Mouse (Mus musculus): ENCODE measurements around the gene S100a6. TPM values are rescaled to one million over a fixed set of nuclear protein-coding genes. Genes with fewer than 3 reads are reported as not detected.
A peak's percentile ranks its signal among the peaks of the same experiment; 100 is the strongest.

The S100a6 gene
- polyA plus RNA-seq (2014; fragmentation: Nextera tagmentation; extraction: Ambion mirVana) = 418 and 466 TPM in 2 replicates

- H3K9me3 ChIP-seq (ENCODE audit: control insufficient read depth, low read depth, low read length) = no peaks in the 10 kb centered on the region; the same call in 1 of the 2 replicates
- H3K4me1 ChIP-seq (ENCODE audit: control insufficient read depth, insufficient read depth, low read length) = peaks cover 16% of the 10 kb centered on the region; the same call in 1 of the 2 replicates
- H3K27ac ChIP-seq (ENCODE audit: low read length) = peak within 1 kb of the TSS; percentile 21; the same call in 1 of the 2 replicates
- peak; percentile 70 for ATAC-seq (ENCODE audit: insufficient number of reproducible peaks, insufficient read depth, low FRiP score, low read depth)
- H3K9ac ChIP-seq (replicated peaks; ENCODE audit: low read depth, low read length) = 0 out of 2 replicates have a peak within 1 kb of the TSS, but pooled peaks have one; percentile 25
- 1% methylated on average over 23 of the region's 23 CpGs for WGBS
- peak within 1 kb of the TSS; percentile 35 for H3K4me3 ChIP-seq (ENCODE audit: low read depth, low read length)
- H3K36me3 ChIP-seq (ENCODE audit: control insufficient read depth, insufficient read depth, low read length) = no peaks in the 10 kb centered on the region
- peak within 1 kb of the TSS; percentile 69 for H3K4me2 ChIP-seq (replicated peaks; ENCODE audit: low read depth, low read length)
- H3K27me3 ChIP-seq (ENCODE audit: control insufficient read depth, insufficient read depth, low read length) = no peaks in the 10 kb centered on the region
These were observed at the start of gene S100a6 for GRCm38 (mm10) chr3:90612728-90613291. S100a6 (plus strand) TSS chr3:90612882.

GRCm38 (mm10) chr3:90574691-90575090 lies 38.0 kb upstream of the S100a6 start:
- H3K4me2 ChIP-seq (replicated peaks; ENCODE audit: low read depth, low read length) = no peak overlapping the region
- H3K36me3 ChIP-seq (ENCODE audit: control insufficient read depth, insufficient read depth, low read length) = no peaks in the 10 kb centered on the region
- H3K27me3 ChIP-seq (ENCODE audit: control insufficient read depth, insufficient read depth, low read length) = no peaks in the 10 kb centered on the region
- H3K9ac ChIP-seq (replicated peaks; ENCODE audit: low read depth, low read length) = no peak overlapping the region
- no peaks in the 10 kb centered on the region for H3K4me1 ChIP-seq (ENCODE audit: control insufficient read depth, insufficient read depth, low read length)
- 84% methylated on average over 5 of the region's 5 CpGs for WGBS
- no peak overlapping the region for H3K27ac ChIP-seq (ENCODE audit: low read length)
- no peaks in the 10 kb centered on the region for H3K9me3 ChIP-seq (ENCODE audit: control insufficient read depth, low read depth, low read length)
- ATAC-seq (ENCODE audit: insufficient number of reproducible peaks, insufficient read depth, low FRiP score, low read depth) = no peak
- H3K4me3 ChIP-seq (ENCODE audit: low read depth, low read length) = no peak overlapping the region

GRCm38 (mm10) chr3:90575320-90575719 lies 37.4 kb upstream of the S100a6 start:
- whole genome bisulfite sequencing = 68% methylated on average over 3 of the region's 3 CpGs
- H3K9me3 ChIP-seq (ENCODE audit: control insufficient read depth, low read depth, low read length) = no peaks in the 10 kb centered on the region
- H3K27ac ChIP-seq (ENCODE audit: low read length) = no peak overlapping the region
- no peak overlapping the region for H3K9ac ChIP-seq (replicated peaks; ENCODE audit: low read depth, low read length)
- no peak overlapping the region for H3K4me3 ChIP-seq (ENCODE audit: low read depth, low read length)
- no peak for ATAC-seq (ENCODE audit: insufficient number of reproducible peaks, insufficient read depth, low FRiP score, low read depth)
- H3K4me1 ChIP-seq (ENCODE audit: control insufficient read depth, insufficient read depth, low read length) = no peaks in the 10 kb centered on the region
- H3K27me3 ChIP-seq (ENCODE audit: control insufficient read depth, insufficient read depth, low read length) = no peaks in the 10 kb centered on the region
- no peaks in the 10 kb centered on the region for H3K36me3 ChIP-seq (ENCODE audit: control insufficient read depth, insufficient read depth, low read length)
- no peak overlapping the region for H3K4me2 ChIP-seq (replicated peaks; ENCODE audit: low read depth, low read length)

- peak overlapping the region; percentile 10; the same call in 1 of the 2 replicates for H3K27ac ChIP-seq (ENCODE audit: low read length)
- H3K36me3 ChIP-seq (ENCODE audit: control insufficient read depth, insufficient read depth, low read length) = no peaks in the 10 kb centered on the region
- H3K27me3 ChIP-seq (ENCODE audit: control insufficient read depth, insufficient read depth, low read length) = no peaks in the 10 kb centered on the region
- H3K4me1 ChIP-seq (ENCODE audit: control insufficient read depth, insufficient read depth, low read length) = no peaks in the 10 kb centered on the region
- H3K4me2 ChIP-seq (replicated peaks; ENCODE audit: low read depth, low read length) = no peak overlapping the region
- no peak overlapping the region for H3K4me3 ChIP-seq (ENCODE audit: low read depth, low read length)
- 68% methylated on average over 10 of the region's 10 CpGs for WGBS
- H3K9ac ChIP-seq (replicated peaks; ENCODE audit: low read depth, low read length) = no peak overlapping the region
- no peak for ATAC-seq (ENCODE audit: insufficient number of reproducible peaks, insufficient read depth, low FRiP score, low read depth)
- no peaks in the 10 kb centered on the region for H3K9me3 ChIP-seq (ENCODE audit: control insufficient read depth, low read depth, low read length)
These were observed 36.2 kb upstream of the S100a6 start for GRCm38 (mm10) chr3:90576351-90577001.

- Histone ChIP-seq H3K9ac (replicated peaks; ENCODE audit: low read depth, low read length) (no peak overlapping the region), H3K27ac (ENCODE audit: low read length) (no peak overlapping the region), H3K4me1 (ENCODE audit: control insufficient read depth, insufficient read depth, low read length) (no peaks in the 10 kb centered on the region), H3K27me3 (ENCODE audit: control insufficient read depth, insufficient read depth, low read length) (no peaks in the 10 kb centered on the region), H3K4me2 (replicated peaks; ENCODE audit: low read depth, low read length) (no peak overlapping the region), H3K9me3 (ENCODE audit: control insufficient read depth, low read depth, low read length) (no peaks in the 10 kb centered on the region), H3K4me3 (ENCODE audit: low read depth, low read length) (no peak overlapping the region), H3K36me3 (ENCODE audit: control insufficient read depth, insufficient read depth, low read length) (no peaks in the 10 kb centered on the region)
- ATAC-seq (ENCODE audit: insufficient number of reproducible peaks, insufficient read depth, low FRiP score, low read depth) = no peak
- 59% methylated on average over 7 of the region's 7 CpGs for WGBS
These were observed 33.2 kb upstream of the S100a6 start for GRCm38 (mm10) chr3:90579433-90579832.

GRCm38 (mm10) chr3:90581141-90581540 lies 31.5 kb upstream of the S100a6 start:
- Histone ChIP-seq H3K9me3 (ENCODE audit: control insufficient read depth, low read depth, low read length) (no peaks in the 10 kb centered on the region), H3K4me2 (replicated peaks; ENCODE audit: low read depth, low read length) (no peak overlapping the region), H3K27me3 (ENCODE audit: control insufficient read depth, insufficient read depth, low read length) (no peaks in the 10 kb centered on the region), H3K4me1 (ENCODE audit: control insufficient read depth, insufficient read depth, low read length) (no peaks in the 10 kb centered on the region), H3K4me3 (ENCODE audit: low read depth, low read length) (no peak overlapping the region), H3K27ac (ENCODE audit: low read length) (no peak overlapping the region), H3K9ac (replicated peaks; ENCODE audit: low read depth, low read length) (no peak overlapping the region), H3K36me3 (ENCODE audit: control insufficient read depth, insufficient read depth, low read length) (no peaks in the 10 kb centered on the region)
- WGBS = 95% methylated on average over 5 of the region's 5 CpGs
- no peak for ATAC-seq (ENCODE audit: insufficient number of reproducible peaks, insufficient read depth, low FRiP score, low read depth)

- no peaks in the 10 kb centered on the region for H3K9me3 ChIP-seq (ENCODE audit: control insufficient read depth, low read depth, low read length)
- WGBS = 98% methylated on average over 1 of the region's 1 CpGs
- ATAC-seq (ENCODE audit: insufficient number of reproducible peaks, insufficient read depth, low FRiP score, low read depth) = no peak
These were observed 30.5 kb upstream of the S100a6 start for GRCm38 (mm10) chr3:90582156-90582555.

GRCm38 (mm10) chr3:90582556-90582955 lies 30.1 kb upstream of the S100a6 start:
- Histone ChIP-seq H3K36me3 (ENCODE audit: control insufficient read depth, insufficient read depth, low read length) (no peaks in the 10 kb centered on the region), H3K27ac (ENCODE audit: low read length) (no peak overlapping the region), H3K27me3 (ENCODE audit: control insufficient read depth, insufficient read depth, low read length) (no peaks in the 10 kb centered on the region), H3K9ac (replicated peaks; ENCODE audit: low read depth, low read length) (no peak overlapping the region), H3K9me3 (ENCODE audit: control insufficient read depth, low read depth, low read length) (no peaks in the 10 kb centered on the region), H3K4me1 (ENCODE audit: control insufficient read depth, insufficient read depth, low read length) (no peaks in the 10 kb centered on the region), H3K4me2 (replicated peaks; ENCODE audit: low read depth, low read length) (no peak overlapping the region), H3K4me3 (ENCODE audit: low read depth, low read length) (no peak overlapping the region)
- 87% methylated on average over 4 of the region's 4 CpGs for WGBS
- ATAC-seq (ENCODE audit: insufficient number of reproducible peaks, insufficient read depth, low FRiP score, low read depth) = no peak

More at GRCm38 (mm10) chr3:90582156-90582555, 30.5 kb upstream of the S100a6 start:
- no peaks in the 10 kb centered on the region for H3K4me1 ChIP-seq (ENCODE audit: control insufficient read depth, insufficient read depth, low read length)
- H3K9ac ChIP-seq (replicated peaks; ENCODE audit: low read depth, low read length) = no peak overlapping the region
- H3K4me2 ChIP-seq (replicated peaks; ENCODE audit: low read depth, low read length) = no peak overlapping the region
- H3K4me3 ChIP-seq (ENCODE audit: low read depth, low read length) = no peak overlapping the region
- H3K36me3 ChIP-seq (ENCODE audit: control insufficient read depth, insufficient read depth, low read length) = no peaks in the 10 kb centered on the region
- H3K27me3 ChIP-seq (ENCODE audit: control insufficient read depth, insufficient read depth, low read length) = no peaks in the 10 kb centered on the region
- no peak overlapping the region for H3K27ac ChIP-seq (ENCODE audit: low read length)

Data from stomach, embryonic 14.5 days (tissue).